Mouse (Mus musculus): ENCODE measurements around the gene Slc31a2. TPM values are rescaled to one million over a fixed set of nuclear protein-coding genes. Genes with fewer than 3 reads are reported as not detected.
"Not testable (repeated sequence)": the region's sequence is repeated elsewhere in the genome, so short reads cannot be mapped to it uniquely, and the experiment has no call there.

Slc31a2 gene
- total and polyA plus RNA-seq, 3 experiments = 0.13 to 5.7 (median 4.4) TPM

DNA sequence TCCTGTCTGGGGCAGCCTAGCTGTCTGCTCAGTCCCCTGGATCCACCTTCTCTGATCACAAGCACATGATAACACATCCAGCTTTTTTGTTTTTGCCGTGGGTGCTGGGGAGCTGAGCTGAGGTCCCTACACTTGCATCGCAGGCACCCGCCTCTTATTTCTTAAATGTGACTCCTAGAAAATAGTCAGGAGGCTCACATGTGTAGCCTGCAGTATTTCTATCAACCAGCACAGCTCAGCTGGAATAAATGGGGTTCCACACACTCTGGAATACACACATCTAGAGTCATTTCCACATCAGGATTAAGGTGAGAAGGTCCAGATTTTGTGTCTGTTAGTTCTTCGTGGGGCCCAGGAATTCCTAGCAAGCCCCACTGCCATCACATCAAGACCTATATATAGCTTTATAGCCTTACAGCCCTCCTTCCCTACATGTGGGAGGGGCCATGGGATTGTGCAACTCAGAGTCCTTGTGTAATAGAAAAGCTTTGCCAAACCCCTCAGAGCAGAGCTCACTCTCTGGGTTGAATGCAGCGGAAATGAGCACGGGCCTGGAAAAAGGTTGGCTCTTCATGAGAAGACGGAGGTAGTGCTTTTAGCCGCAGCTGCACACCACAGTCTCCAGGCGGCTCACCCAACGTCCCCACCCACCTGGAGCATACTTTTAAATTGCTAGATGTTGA lies 2.9 kb downstream of the Slc31a2 start:
- H3K4me3 ChIP-seq (ENCODE audit: low read depth, low read length) = no peak overlapping the region
- H3K27me3 ChIP-seq (ENCODE audit: insufficient read depth, low read length) = no peaks in the 10 kb centered on the region
- H3K9me3 ChIP-seq (replicated peaks) = no peaks in the 10 kb centered on the region
- TF ChIP-seq CTCF (IDR thresholded peaks at IDR 0.05; ENCODE audit: low read depth, low read length) = no peak
- TF ChIP-seq POLR2AphosphoS5 (IDR thresholded peaks at IDR 0.05; ENCODE audit: insufficient replicate concordance, low read depth, low read length) = no peak
- TF ChIP-seq GATA1 (IDR thresholded peaks at IDR 0.05; ENCODE audit: borderline replicate concordance, low read length) = no peak
- TF ChIP-seq TAL1 (conservative IDR thresholded peaks at IDR 0.05; ENCODE audit: low read depth, low read length) = no peak
- no peak for TF ChIP-seq GATA2 (IDR thresholded peaks at IDR 0.05; ENCODE audit: borderline replicate concordance, low read depth, low read length)
- no peaks in the 10 kb centered on the region for H3K4me1 ChIP-seq (ENCODE audit: insufficient read depth, low read depth, low read length)
- H3K36me3 ChIP-seq (replicated peaks) = no peaks in the 10 kb centered on the region
- ATAC-seq (ENCODE audit: extremely low read depth, insufficient number of reproducible peaks, low FRiP score, poor library complexity, severe bottlenecking) = no peak
- no peak for DNase-seq (ENCODE audit: low spot score)

DNA sequence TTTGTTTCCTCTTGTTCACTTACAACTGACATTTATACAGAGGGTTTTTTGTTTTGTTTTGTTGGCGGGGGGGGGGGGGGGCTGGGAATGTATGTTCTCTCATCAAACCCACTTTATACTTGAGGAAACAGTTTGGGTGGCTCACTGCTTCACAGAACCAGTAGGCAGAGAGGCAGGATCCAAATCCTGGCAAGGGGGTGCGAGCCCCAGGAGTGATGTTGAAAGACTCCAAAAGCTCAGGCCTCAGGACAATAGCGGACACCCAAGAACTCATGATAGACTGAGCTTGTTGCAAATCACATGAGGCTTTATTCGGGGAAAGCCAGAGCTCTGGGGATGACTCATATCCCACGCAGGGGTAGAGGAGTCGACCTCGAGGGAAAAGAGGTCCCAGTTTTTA lies 3.7 kb downstream of the Slc31a2 start:
- H3K36me3 ChIP-seq (replicated peaks); H3K4me1 ChIP-seq (ENCODE audit: insufficient read depth, low read depth, low read length); H3K9me3 ChIP-seq (replicated peaks); ATAC-seq (ENCODE audit: extremely low read depth, insufficient number of reproducible peaks, low FRiP score, poor library complexity, severe bottlenecking); H3K27me3 ChIP-seq (ENCODE audit: insufficient read depth, low read length); H3K4me3 ChIP-seq (ENCODE audit: low read depth, low read length); DNase-seq (ENCODE audit: low spot score): not testable (repeated sequence)

DNA sequence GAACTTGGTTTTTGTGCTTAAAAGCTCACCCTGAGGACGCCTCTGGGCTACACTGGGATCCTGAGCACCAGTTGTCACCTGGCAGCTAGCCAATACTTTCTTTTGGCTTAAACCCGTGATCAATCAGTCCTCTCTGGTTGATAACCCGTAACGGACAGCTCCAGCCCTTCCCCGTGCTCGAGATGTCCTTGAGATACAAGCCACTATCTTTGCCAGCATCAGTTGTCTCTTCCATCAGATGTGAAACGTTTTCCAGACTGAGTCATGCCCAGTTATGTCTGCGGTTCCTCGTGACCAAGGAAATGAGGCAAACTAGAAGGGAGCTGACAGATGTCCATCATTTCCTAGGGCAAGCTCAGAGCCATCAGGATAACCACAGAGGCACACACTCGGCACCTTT lies 4.7 kb downstream of the Slc31a2 start:
- TF ChIP-seq GATA1 (IDR thresholded peaks at IDR 0.05; ENCODE audit: borderline replicate concordance, low read length) (no peak), CTCF (IDR thresholded peaks at IDR 0.05; ENCODE audit: low read depth, low read length) (no peak), GATA2 (IDR thresholded peaks at IDR 0.05; ENCODE audit: borderline replicate concordance, low read depth, low read length) (no peak), POLR2AphosphoS5 (IDR thresholded peaks at IDR 0.05; ENCODE audit: insufficient replicate concordance, low read depth, low read length) (no peak), TAL1 (conservative IDR thresholded peaks at IDR 0.05; ENCODE audit: low read depth, low read length) (no peak)
- Histone ChIP-seq H3K9me3 (replicated peaks) (no peaks in the 10 kb centered on the region), H3K36me3 (replicated peaks) (no peaks in the 10 kb centered on the region), H3K27me3 (ENCODE audit: insufficient read depth, low read length) (no peaks in the 10 kb centered on the region), H3K4me1 (ENCODE audit: insufficient read depth, low read depth, low read length) (no peaks in the 10 kb centered on the region), H3K4me3 (ENCODE audit: low read depth, low read length) (no peak overlapping the region)
- ATAC-seq (ENCODE audit: extremely low read depth, insufficient number of reproducible peaks, low FRiP score, poor library complexity, severe bottlenecking) (no peak), DNase-seq (ENCODE audit: low spot score) (no peak)

DNA sequence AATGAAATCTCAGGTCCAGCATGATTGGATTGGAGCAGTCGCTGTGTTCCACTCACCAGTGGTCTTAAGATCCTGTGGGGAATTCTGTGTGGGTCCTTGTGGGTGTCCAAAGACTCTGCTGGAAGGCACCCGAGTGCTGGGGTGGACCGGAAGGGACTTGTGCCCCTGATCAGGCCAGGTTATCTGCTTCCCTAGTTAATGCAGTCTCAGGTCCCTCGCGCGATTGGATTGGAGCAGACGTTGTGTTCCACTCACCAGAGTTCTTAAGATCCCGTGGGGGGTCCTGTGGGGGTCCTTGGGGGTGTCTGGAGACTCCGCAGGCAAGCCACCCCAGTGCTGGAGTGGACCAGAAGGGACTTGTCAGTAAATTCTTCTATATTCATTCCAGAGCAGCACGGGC lies 10.3 kb downstream of the Slc31a2 start:
- DNase-seq (ENCODE audit: low spot score) (no peak), ATAC-seq (ENCODE audit: extremely low read depth, insufficient number of reproducible peaks, low FRiP score, poor library complexity, severe bottlenecking) (no peak)
- Histone ChIP-seq H3K9me3 (replicated peaks) (no peaks in the 10 kb centered on the region), H3K27me3 (ENCODE audit: insufficient read depth, low read length) (0 out of 2 replicates have a peak, but pooled peaks cover 2% of the 10 kb centered on the region), H3K4me3 (ENCODE audit: low read depth, low read length) (no peak overlapping the region), H3K36me3 (replicated peaks) (no peaks in the 10 kb centered on the region), H3K4me1 (ENCODE audit: insufficient read depth, low read depth, low read length) (no peaks in the 10 kb centered on the region)
- TF ChIP-seq GATA2 (IDR thresholded peaks at IDR 0.05; ENCODE audit: borderline replicate concordance, low read depth, low read length) (no peak), POLR2AphosphoS5 (IDR thresholded peaks at IDR 0.05; ENCODE audit: insufficient replicate concordance, low read depth, low read length) (no peak), CTCF (IDR thresholded peaks at IDR 0.05; ENCODE audit: low read depth, low read length) (no peak), GATA1 (IDR thresholded peaks at IDR 0.05; ENCODE audit: borderline replicate concordance, low read length) (no peak), TAL1 (conservative IDR thresholded peaks at IDR 0.05; ENCODE audit: low read depth, low read length) (no peak)

DNA sequence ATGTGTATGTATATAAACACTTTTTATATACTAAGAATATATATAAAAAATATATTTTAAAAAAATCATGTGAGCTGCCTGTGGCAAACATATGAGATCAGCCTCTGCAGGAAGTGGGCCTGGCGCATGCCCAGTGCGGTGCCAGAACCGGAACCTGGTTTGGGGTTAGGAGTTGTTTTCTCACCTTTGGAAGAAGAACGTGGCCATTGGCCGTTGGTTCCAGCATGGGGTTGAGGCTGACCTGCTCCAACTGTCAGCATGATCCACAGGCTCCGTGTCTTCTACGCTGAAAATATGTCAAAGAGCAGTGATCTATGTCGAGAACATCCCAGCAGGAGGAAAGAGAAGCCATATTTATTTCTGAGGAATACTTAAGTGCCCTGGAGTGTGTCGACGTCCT lies 11.6 kb downstream of the Slc31a2 start:
- ATAC-seq (ENCODE audit: extremely low read depth, insufficient number of reproducible peaks, low FRiP score, poor library complexity, severe bottlenecking) = no peak
- H3K4me3 ChIP-seq (ENCODE audit: low read depth, low read length) = no peak overlapping the region
- no peak for DNase-seq (ENCODE audit: low spot score)
- H3K36me3 ChIP-seq (replicated peaks) = no peaks in the 10 kb centered on the region
- TF ChIP-seq GATA1 (IDR thresholded peaks at IDR 0.05; ENCODE audit: borderline replicate concordance, low read length) (no peak), CTCF (IDR thresholded peaks at IDR 0.05; ENCODE audit: low read depth, low read length) (no peak), GATA2 (IDR thresholded peaks at IDR 0.05; ENCODE audit: borderline replicate concordance, low read depth, low read length) (no peak), POLR2AphosphoS5 (IDR thresholded peaks at IDR 0.05; ENCODE audit: insufficient replicate concordance, low read depth, low read length) (no peak), TAL1 (conservative IDR thresholded peaks at IDR 0.05; ENCODE audit: low read depth, low read length) (no peak)
- 0 out of 2 replicates have a peak, but pooled peaks cover 2% of the 10 kb centered on the region for H3K27me3 ChIP-seq (ENCODE audit: insufficient read depth, low read length)
- no peaks in the 10 kb centered on the region for H3K9me3 ChIP-seq (replicated peaks)
- no peaks in the 10 kb centered on the region for H3K4me1 ChIP-seq (ENCODE audit: insufficient read depth, low read depth, low read length)

DNA sequence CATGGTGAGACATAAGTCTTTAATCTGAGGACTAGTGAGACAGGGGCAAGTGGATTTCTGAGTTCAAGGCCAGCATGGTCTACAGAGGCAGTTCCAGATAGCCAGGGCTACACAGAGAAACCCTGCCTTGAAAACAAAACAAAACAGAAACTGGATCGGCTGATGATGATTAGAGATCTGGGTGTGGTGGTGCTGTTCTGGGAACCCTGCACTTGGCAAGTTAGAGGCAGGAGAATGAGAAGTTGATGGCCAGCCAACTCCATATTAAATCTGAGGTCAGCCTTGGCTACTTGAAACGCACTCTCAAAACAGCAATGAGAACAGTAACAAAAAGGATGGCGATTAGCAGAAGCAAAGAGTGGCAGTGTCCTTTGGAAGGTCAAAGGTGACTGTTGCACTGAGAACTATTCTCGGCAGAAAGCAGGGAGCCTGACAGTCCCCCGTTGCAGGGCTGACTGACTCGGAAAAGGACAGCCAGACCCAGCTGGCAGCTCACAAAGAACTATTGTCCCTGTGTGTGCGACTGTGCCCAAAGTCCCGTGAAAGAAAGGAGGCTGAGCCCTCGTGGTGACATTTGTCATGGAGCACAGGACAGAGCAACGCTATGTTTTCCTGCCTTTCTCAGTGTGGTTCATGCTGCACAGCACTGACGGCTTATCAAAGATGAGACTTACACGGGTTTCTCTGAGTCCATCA lies 12.6 kb downstream of the Slc31a2 start:
- Histone ChIP-seq H3K27me3 (ENCODE audit: insufficient read depth, low read length) (peaks cover 2% of the 10 kb centered on the region; the same call in 1 of the 2 replicates), H3K4me3 (ENCODE audit: low read depth, low read length) (no peak overlapping the region), H3K9me3 (replicated peaks) (no peaks in the 10 kb centered on the region), H3K4me1 (ENCODE audit: insufficient read depth, low read depth, low read length) (no peaks in the 10 kb centered on the region), H3K36me3 (replicated peaks) (no peaks in the 10 kb centered on the region)
- no peak for TF ChIP-seq TAL1 (conservative IDR thresholded peaks at IDR 0.05; ENCODE audit: low read depth, low read length)
- TF ChIP-seq GATA2 (IDR thresholded peaks at IDR 0.05; ENCODE audit: borderline replicate concordance, low read depth, low read length) = no peak
- no peak for TF ChIP-seq POLR2AphosphoS5 (IDR thresholded peaks at IDR 0.05; ENCODE audit: insufficient replicate concordance, low read depth, low read length)
- TF ChIP-seq GATA1 (IDR thresholded peaks at IDR 0.05; ENCODE audit: borderline replicate concordance, low read length) = no peak
- no peak for TF ChIP-seq CTCF (IDR thresholded peaks at IDR 0.05; ENCODE audit: low read depth, low read length)
- DNase-seq (ENCODE audit: low spot score) (no peak), ATAC-seq (ENCODE audit: extremely low read depth, insufficient number of reproducible peaks, low FRiP score, poor library complexity, severe bottlenecking) (no peak)

Measured in G1E (cell line).